Mouse (Mus musculus) midbrain, embryonic 14.5 days (tissue): ENCODE measurements at regions not wholly inside any gene's neighbourhood (a gene's known extent, or its start where the extent isn't known, plus 50 kb on each side); places are given as distances from the start of the nearest gene placed in this dataset.

Experiments
- ATAC-seq: fragments of 200-750 bp; cut with Nextera tagmentation; 2 replicates; pipeline ENCODE4 v1.8.0; 2017; ENCODE audit warnings: moderate number of reproducible peaks, moderate library complexity; ENCODE audit not compliant: low FRiP score, low TSS enrichment
- DNase-seq: peaks from one replicate; pipeline ENCODE4 v3.0.0-alpha.2; 2015
- H3K27ac ChIP-seq: fragments of 300-500 bp; sonication (generic); replicated peaks from 2 replicates; pipeline ENCODE4 v1.5.1; 2014; ENCODE audit warnings: mild to moderate bottlenecking, low read depth, low read length, moderate library complexity
- H3K27me3 ChIP-seq: fragments of 300-500 bp; sonication (generic); 2 replicates; pipeline ENCODE4 v1.6.1; 2014; ENCODE audit warnings: low read length, control low read depth, mixed read lengths; ENCODE audit not compliant: control insufficient read depth, insufficient read depth
- H3K36me3 ChIP-seq: fragments of 300-500 bp; sonication (generic); 2 replicates; pipeline ENCODE4 v1.6.1; 2014; ENCODE audit warnings: low read length, control low read depth; ENCODE audit not compliant: control insufficient read depth, insufficient read depth
- H3K4me1 ChIP-seq: fragments of 300-500 bp; sonication (generic); 2 replicates; pipeline ENCODE4 v1.6.1; 2014; ENCODE audit warnings: mild to moderate bottlenecking, antibody characterized with exemption, low read length, control low read depth; ENCODE audit not compliant: control insufficient read depth, insufficient read depth
- H3K4me2 ChIP-seq: fragments of 300-500 bp; sonication (generic); 2 replicates; pipeline ENCODE4 v1.6.1; 2014; ENCODE audit warnings: mild to moderate bottlenecking, low read length, moderate library complexity
- H3K4me3 ChIP-seq: fragments of 300-500 bp; sonication (generic); replicated peaks from 2 replicates; pipeline ENCODE4 v1.5.1; 2014; ENCODE audit warnings: low read depth, low read length
- H3K9ac ChIP-seq: fragments of 300-500 bp; sonication (generic); replicated peaks from 2 replicates; pipeline ENCODE4 v1.6.1; 2014; ENCODE audit warnings: mild to moderate bottlenecking, low read length, moderate library complexity
- H3K9me3 ChIP-seq: fragments of 300-500 bp; sonication (generic); 2 replicates; pipeline ENCODE4 v1.6.1; 2016; ENCODE audit warnings: low read length, control low read depth, mixed read lengths; ENCODE audit not compliant: control insufficient read depth
- WGBS: fragments of 180-500 bp; shearing (Covaris S2); extraction: QIAGEN DNeasy Blood & Tissue Kit; methylation state at CpG from one replicate; pipeline ENCODE4 v1.1.7; 2014; 5-methylcytosine and 5-hydroxymethylcytosine counted together

DNA sequence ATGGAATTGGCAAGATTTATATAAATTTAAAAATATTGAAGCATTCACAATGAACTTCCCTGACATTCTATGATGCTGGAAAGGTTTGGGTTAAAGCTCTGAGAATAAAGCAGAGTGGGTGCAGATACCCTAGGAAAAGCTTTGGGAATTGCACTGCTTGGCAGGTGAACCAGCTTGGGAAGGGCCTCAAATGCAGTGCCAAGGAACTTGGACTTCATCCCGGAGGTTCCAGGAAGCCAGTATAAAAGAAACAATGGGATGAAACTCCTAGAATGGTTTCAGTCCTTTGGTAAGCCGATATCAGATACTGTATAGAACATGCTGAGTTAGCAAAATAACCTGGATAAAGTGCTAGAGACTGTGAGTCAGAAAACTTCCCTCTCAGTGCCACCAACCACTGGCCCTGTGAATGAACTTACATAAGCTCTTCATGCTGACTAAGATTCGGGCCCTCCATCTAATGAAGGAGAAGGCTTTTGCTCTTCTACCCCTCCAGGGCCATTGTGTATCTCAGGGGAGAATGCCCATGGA, 873.6 kb downstream of the Epha4 start:
- Histone ChIP-seq H3K4me3 (no peak overlapping the region), H3K9me3 (no peaks in the 10 kb centered on the region), H3K4me2 (no peak overlapping the region), H3K9ac (no peak overlapping the region), H3K27ac (no peak overlapping the region), H3K27me3 (no peaks in the 10 kb centered on the region), H3K4me1 (no peaks in the 10 kb centered on the region), H3K36me3 (no peaks in the 10 kb centered on the region)
- no peak for DNase-seq
- WGBS, result 78% methylated on average over 3 of the region's 3 CpGs
- ATAC-seq, result no peak

GRCm38 (mm10) chr1:76642703-76643102, 872.2 kb downstream of the Epha4 start:
- Histone ChIP-seq H3K36me3 (no peaks in the 10 kb centered on the region), H3K4me1 (no peaks in the 10 kb centered on the region), H3K27me3 (no peaks in the 10 kb centered on the region), H3K27ac (no peak overlapping the region), H3K9me3 (no peaks in the 10 kb centered on the region), H3K9ac (no peak overlapping the region), H3K4me2 (no peak overlapping the region), H3K4me3 (no peak overlapping the region)
- 85% methylated on average over 6 of the region's 6 CpGs for WGBS
- ATAC-seq (no peak), DNase-seq (no peak)

- WGBS, result 78% methylated on average over 3 of the region's 3 CpGs
- H3K9me3 ChIP-seq, result no peaks in the 10 kb centered on the region
- DNase-seq, result no peak
These were observed 870.0 kb downstream of the Epha4 start for GRCm38 (mm10) chr1:76644895-76645294.

DNA sequence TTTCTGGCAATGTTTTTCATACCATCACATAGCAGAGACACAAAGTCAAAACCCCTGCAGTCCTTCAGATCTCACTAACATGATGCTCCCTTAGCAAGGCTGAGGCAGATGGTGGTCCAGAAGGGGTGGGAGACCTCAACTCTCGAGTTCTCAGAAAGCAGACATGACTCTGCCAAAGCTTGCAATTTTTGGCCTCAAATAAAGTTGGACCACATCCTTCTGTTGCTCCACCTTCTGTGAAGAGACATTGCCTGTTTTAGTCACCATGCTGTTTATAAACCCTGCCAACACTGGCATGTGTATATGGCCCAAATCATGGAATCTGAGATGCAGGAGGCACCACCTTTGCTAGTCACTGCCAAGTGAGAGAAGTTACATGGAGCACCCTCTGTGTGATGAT, 860.1 kb downstream of the Epha4 start:
- Histone ChIP-seq H3K4me1 (no peaks in the 10 kb centered on the region), H3K27me3 (no peaks in the 10 kb centered on the region), H3K36me3 (no peaks in the 10 kb centered on the region), H3K9ac (no peak overlapping the region), H3K4me3 (no peak overlapping the region), H3K4me2 (no peak overlapping the region), H3K27ac (no peak overlapping the region), H3K9me3 (no peaks in the 10 kb centered on the region)
- ATAC-seq, result no peak
- WGBS, result 73% methylated on average over 1 of the region's 1 CpGs
- DNase-seq, result no peak

More at GRCm38 (mm10) chr1:76644895-76645294, 870.0 kb downstream of the Epha4 start:
- Histone ChIP-seq H3K27ac (no peak overlapping the region), H3K4me3 (no peak overlapping the region), H3K4me2 (no peak overlapping the region), H3K9ac (no peak overlapping the region), H3K4me1 (no peaks in the 10 kb centered on the region), H3K36me3 (no peaks in the 10 kb centered on the region), H3K27me3 (no peaks in the 10 kb centered on the region)
- ATAC-seq, result no peak

DNA sequence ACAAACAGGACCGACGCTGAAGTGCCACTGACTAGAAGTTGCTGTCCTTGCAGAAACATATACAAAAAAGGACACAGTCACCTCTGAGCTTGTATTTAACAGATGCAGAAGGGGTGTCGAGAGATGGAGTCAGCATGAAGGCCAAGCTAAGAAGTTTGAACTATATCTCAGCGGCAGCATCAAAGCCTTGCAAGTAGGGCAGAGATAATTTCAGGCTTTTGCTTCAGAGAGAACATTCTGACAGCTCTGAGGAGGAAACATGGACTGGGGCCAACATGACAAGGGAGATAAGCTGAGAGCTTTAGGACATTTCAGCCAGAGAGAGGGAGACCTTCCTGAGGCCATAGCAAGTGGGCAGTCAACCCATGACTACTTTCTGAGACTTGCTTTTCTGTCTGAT, 856.7 kb downstream of the Epha4 start:
- no peak for ATAC-seq

DNA sequence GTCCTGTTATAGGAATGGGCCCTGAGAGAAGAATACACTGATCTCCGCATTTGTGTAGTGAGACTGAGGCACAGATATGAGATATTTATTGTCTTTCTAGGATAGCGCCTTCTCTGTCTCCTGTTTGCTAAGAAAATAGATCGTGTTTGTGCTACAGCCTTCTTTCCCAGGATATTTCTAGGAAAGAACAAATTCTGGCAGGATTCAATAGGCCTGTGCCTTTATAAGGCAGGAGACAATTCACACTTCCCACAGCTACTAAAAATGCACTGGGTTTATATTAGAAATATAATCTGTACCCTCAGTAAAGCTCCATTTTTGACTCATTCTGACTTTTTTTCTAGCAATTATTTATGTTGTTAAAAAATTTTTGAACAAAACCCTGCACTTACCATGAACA, 854.7 kb downstream of the Epha4 start:
- ATAC-seq (no peak), DNase-seq (no peak)
- Histone ChIP-seq H3K9ac (no peak overlapping the region), H3K36me3 (no peaks in the 10 kb centered on the region), H3K27ac (no peak overlapping the region), H3K4me2 (no peak overlapping the region), H3K27me3 (no peaks in the 10 kb centered on the region), H3K9me3 (no peaks in the 10 kb centered on the region), H3K4me1 (no peaks in the 10 kb centered on the region), H3K4me3 (no peak overlapping the region)
- 90% methylated on average over 3 of the region's 3 CpGs for WGBS

More for the DNA sequence above, 856.7 kb downstream of the Epha4 start:
- no peak overlapping the region for H3K4me2 ChIP-seq
- H3K9ac ChIP-seq, result no peak overlapping the region
- no peak overlapping the region for H3K4me3 ChIP-seq
- WGBS, result 91% methylated on average over 4 of the region's 4 CpGs
- H3K4me1 ChIP-seq, result no peaks in the 10 kb centered on the region
- H3K27ac ChIP-seq, result no peak overlapping the region
- no peaks in the 10 kb centered on the region for H3K9me3 ChIP-seq
- no peaks in the 10 kb centered on the region for H3K27me3 ChIP-seq
- H3K36me3 ChIP-seq, result no peaks in the 10 kb centered on the region
- no peak for DNase-seq

DNA sequence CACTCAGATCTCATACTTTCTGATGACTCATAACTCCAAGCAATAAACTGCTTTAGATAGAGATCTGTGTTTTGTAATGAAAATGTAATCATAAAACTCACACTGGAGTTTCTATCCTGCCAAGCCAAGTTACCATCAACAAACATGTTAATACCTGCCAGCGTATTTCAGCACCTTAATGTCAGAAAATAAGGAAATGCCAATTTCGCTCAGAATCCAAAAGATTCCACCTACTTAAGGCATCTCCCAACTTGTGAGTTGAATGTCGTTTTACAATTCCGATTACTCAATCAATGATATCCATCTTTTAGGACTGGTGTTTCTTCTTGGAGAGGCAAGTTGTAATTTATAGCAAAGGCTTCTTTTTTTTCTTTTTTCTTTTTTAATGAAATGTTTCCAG, 850.5 kb downstream of the Epha4 start:
- H3K9ac ChIP-seq, result no peak overlapping the region
- no peak overlapping the region for H3K4me3 ChIP-seq
- 91% methylated on average over 4 of the region's 4 CpGs for WGBS
- H3K4me2 ChIP-seq, result no peak overlapping the region
- no peak overlapping the region for H3K27ac ChIP-seq
- ATAC-seq (no peak), DNase-seq (no peak)
- H3K4me1 ChIP-seq, result no peaks in the 10 kb centered on the region
- no peaks in the 10 kb centered on the region for H3K9me3 ChIP-seq
- H3K36me3 ChIP-seq, result no peaks in the 10 kb centered on the region
- H3K27me3 ChIP-seq, result no peaks in the 10 kb centered on the region

DNA sequence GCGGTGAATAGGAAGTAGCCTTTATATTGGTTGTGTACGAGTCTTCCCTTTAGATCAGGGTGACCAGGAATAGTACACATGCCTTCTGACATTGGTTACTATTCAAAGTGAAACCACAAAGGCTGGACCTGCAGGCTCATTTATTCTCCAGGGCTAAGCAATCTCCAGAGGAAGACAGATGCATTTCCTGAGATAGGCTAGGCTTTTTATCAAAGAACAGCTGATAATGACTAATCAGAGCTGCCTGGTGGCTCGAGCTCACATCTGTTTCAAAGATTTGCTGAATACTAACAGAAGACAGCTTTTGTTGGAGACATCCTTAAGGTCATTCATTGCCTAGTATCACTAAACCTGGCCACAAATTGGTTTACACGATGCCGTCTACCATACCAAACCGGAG, 838.1 kb downstream of the Epha4 start:
- WGBS, result 74% methylated on average over 6 of the region's 6 CpGs
- Histone ChIP-seq H3K4me3 (no peak overlapping the region), H3K4me1 (no peaks in the 10 kb centered on the region), H3K27ac (no peak overlapping the region), H3K4me2 (no peak overlapping the region), H3K27me3 (no peaks in the 10 kb centered on the region), H3K9ac (no peak overlapping the region), H3K9me3 (no peaks in the 10 kb centered on the region; the same call in 1 of the 2 replicates), H3K36me3 (no peaks in the 10 kb centered on the region)
- DNase-seq (no peak), ATAC-seq (no peak)

GRCm38 (mm10) chr1:76705556-76705955, 809.3 kb downstream of the Epha4 start:
- no peaks in the 10 kb centered on the region for H3K27me3 ChIP-seq
- 79% methylated on average over 2 of the region's 2 CpGs for WGBS
- peak; percentile 24 for DNase-seq

More at GRCm38 (mm10) chr1:76705556-76705955, 809.3 kb downstream of the Epha4 start:
- Histone ChIP-seq H3K4me2 (no peak overlapping the region), H3K9ac (no peak overlapping the region), H3K9me3 (no peaks in the 10 kb centered on the region), H3K36me3 (no peaks in the 10 kb centered on the region), H3K4me3 (no peak overlapping the region), H3K4me1 (no peaks in the 10 kb centered on the region), H3K27ac (no peak overlapping the region)
- ATAC-seq, result no peak
